Mouse (Mus musculus) liver, postnatal 0 days (tissue): ENCODE data around the gene Tamm41. TPM values are rescaled to one million over a fixed set of nuclear protein-coding genes. Genes with fewer than 3 reads are reported as not detected.

ENCODE experiments used
- ATAC-seq: fragments of 200-750 bp; cut with Nextera tagmentation; 2 replicates; pipeline ENCODE4 v1.8.0; 2017; ENCODE audit warnings: mild to moderate bottlenecking, moderate library complexity
- DNase-seq: peaks from one replicate; pipeline ENCODE4 v3.0.0-alpha.2; 2016
- H3K27ac ChIP-seq: fragments of 300-500 bp; sonication (generic); 2 replicates; pipeline ENCODE4 v1.5.1; 2014; ENCODE audit warnings: antibody characterized with exemption, moderate library complexity, mild to moderate bottlenecking, low read depth
- H3K27me3 ChIP-seq: fragments of 300-500 bp; sonication (generic); 2 replicates; pipeline ENCODE4 v1.6.1; 2014; ENCODE audit warnings: low read length, control low read depth, mixed read lengths; ENCODE audit not compliant: insufficient read depth
- H3K36me3 ChIP-seq: fragments of 300-500 bp; sonication (generic); replicated peaks from 2 replicates; pipeline ENCODE4 v1.6.1; 2014; ENCODE audit warnings: mild to moderate bottlenecking, control low read depth, low read length, moderate library complexity, mixed read lengths; ENCODE audit not compliant: insufficient read depth
- H3K4me1 ChIP-seq: fragments of 300-500 bp; sonication (generic); 2 replicates; pipeline ENCODE4 v1.6.1; 2014; ENCODE audit warnings: antibody characterized with exemption, mild to moderate bottlenecking, control low read depth; ENCODE audit not compliant: insufficient read depth
- H3K4me2 ChIP-seq: fragments of 300-500 bp; sonication (generic); 2 replicates; pipeline ENCODE4 v1.6.1; 2014; ENCODE audit warnings: low read depth, mild to moderate bottlenecking, low read length, moderate library complexity, mixed read lengths
- H3K4me3 ChIP-seq: fragments of 300-500 bp; sonication (generic); 2 replicates; pipeline ENCODE4 v1.5.1; 2014; ENCODE audit warnings: low read depth, low read length
- H3K9ac ChIP-seq: fragments of 300-500 bp; sonication (generic); replicated peaks from 2 replicates; pipeline ENCODE4 v1.6.1; 2014; ENCODE audit warnings: mild to moderate bottlenecking, moderate library complexity
- H3K9me3 ChIP-seq: fragments of 300-500 bp; sonication (generic); 2 replicates; pipeline ENCODE4 v1.6.1; 2016; ENCODE audit warnings: mild to moderate bottlenecking, control low read depth, low read length, mixed read lengths
- CTCF ChIP-seq: sonication (generic); IDR thresholded peaks from 2 replicates; pipeline ENCODE4 v1.5.1; 2016; ENCODE audit warnings: antibody characterized with exemption, low read depth
- EP300 ChIP-seq: IDR thresholded peaks from 2 replicates; pipeline ENCODE4 v1.6.1; 2016; ENCODE audit warnings: antibody characterized with exemption, low read depth, mild to moderate bottlenecking
- WGBS: fragments of 180-500 bp; shearing (Covaris S2); extraction: QIAGEN DNeasy Blood & Tissue Kit; methylation state at CpG from one replicate; pipeline ENCODE4 v1.1.7; 2014; ENCODE audit not compliant: insufficient replicate concordance; 5-methylcytosine and 5-hydroxymethylcytosine counted together
- polyA plus RNA-seq: library from polyadenylated mRNA; unstranded; fragments of >200 nt; fragmentation: Nextera tagmentation; extraction: Ambion mirVana; gene quantifications from 2 replicates; pipeline ENCODE4 v1.2.1, GENCODE M21; 2015

Tamm41 gene
- polyA plus RNA-seq, 1 experiment from 2014 or later: 18.4 TPM

- Histone ChIP-seq H3K36me3 (no peaks in the 10 kb centered on the region; the same call in 1 of the 2 replicates), H3K9me3 (no peaks in the 10 kb centered on the region), H3K27me3 (no peaks in the 10 kb centered on the region), H3K27ac (no peak overlapping the region), H3K4me2 (no peak overlapping the region), H3K4me3 (no peak overlapping the region), H3K4me1 (0 out of 2 replicates have a peak, but pooled peaks cover 3% of the 10 kb centered on the region), H3K9ac (no peak overlapping the region)
- DNase-seq (no peak), ATAC-seq (no peak)
- WGBS: 82% methylated on average over 8 of the region's 8 CpGs
- no peak for TF ChIP-seq EP300
Observed at GRCm38 (mm10) chr6:115004636-115005035, 33.0 kb downstream of the Tamm41 start.

- no peak for ATAC-seq
- no peaks in the 10 kb centered on the region for H3K27me3 ChIP-seq
- TF ChIP-seq CTCF: no peak
- TF ChIP-seq EP300: no peak
- no peaks in the 10 kb centered on the region for H3K9me3 ChIP-seq
- no peak for DNase-seq
- WGBS: 81% methylated on average over 16 of the region's 16 CpGs
- H3K4me3 ChIP-seq: no peak overlapping the region
- H3K4me2 ChIP-seq: no peak overlapping the region
- H3K36me3 ChIP-seq: no peaks in the 10 kb centered on the region
- H3K4me1 ChIP-seq: no peaks in the 10 kb centered on the region
- no peak overlapping the region for H3K27ac ChIP-seq
- no peak overlapping the region for H3K9ac ChIP-seq
Observed at GRCm38 (mm10) chr6:114998374-114999031, 39.2 kb downstream of the Tamm41 start.

GRCm38 (mm10) chr6:114997471-114997870 lies 40.2 kb downstream of the Tamm41 start:
- H3K9ac ChIP-seq: no peak overlapping the region
- ATAC-seq (no peak), DNase-seq (no peak)
- no peaks in the 10 kb centered on the region for H3K27me3 ChIP-seq
- no peak overlapping the region for H3K27ac ChIP-seq
- WGBS: 75% methylated on average over 5 of the region's 5 CpGs
- H3K9me3 ChIP-seq: no peaks in the 10 kb centered on the region
- H3K4me2 ChIP-seq: no peak overlapping the region
- TF ChIP-seq CTCF (no peak), EP300 (no peak)
- no peak overlapping the region for H3K4me3 ChIP-seq
- H3K36me3 ChIP-seq: no peaks in the 10 kb centered on the region
- H3K4me1 ChIP-seq: no peaks in the 10 kb centered on the region

GRCm38 (mm10) chr6:114996910-114997309 lies 40.8 kb downstream of the Tamm41 start:
- DNase-seq (no peak), ATAC-seq (no peak)
- no peak overlapping the region for H3K4me2 ChIP-seq
- 87% methylated on average over 5 of the region's 5 CpGs for WGBS
- no peaks in the 10 kb centered on the region for H3K36me3 ChIP-seq
- no peak for TF ChIP-seq EP300
- TF ChIP-seq CTCF: no peak
- H3K4me1 ChIP-seq: no peaks in the 10 kb centered on the region
- no peaks in the 10 kb centered on the region for H3K9me3 ChIP-seq
- no peak overlapping the region for H3K4me3 ChIP-seq
- no peaks in the 10 kb centered on the region for H3K27me3 ChIP-seq
- H3K9ac ChIP-seq: no peak overlapping the region
- H3K27ac ChIP-seq: no peak overlapping the region

- no peaks in the 10 kb centered on the region for H3K9me3 ChIP-seq
- no peak overlapping the region for H3K27ac ChIP-seq
- no peak for TF ChIP-seq CTCF
- TF ChIP-seq EP300: no peak
- no peak for DNase-seq
- no peaks in the 10 kb centered on the region for H3K4me1 ChIP-seq
- no peaks in the 10 kb centered on the region for H3K36me3 ChIP-seq
- no peak overlapping the region for H3K4me3 ChIP-seq
- H3K4me2 ChIP-seq: no peak overlapping the region
- no peaks in the 10 kb centered on the region for H3K27me3 ChIP-seq
- ATAC-seq: no peak
- H3K9ac ChIP-seq: no peak overlapping the region
- WGBS: 84% methylated on average over 5 of the region's 5 CpGs
Observed at GRCm38 (mm10) chr6:114994079-114994478, 43.6 kb downstream of the Tamm41 start.

GRCm38 (mm10) chr6:114993659-114994058 lies 44.0 kb downstream of the Tamm41 start:
- ATAC-seq: no peak
- Histone ChIP-seq H3K27me3 (no peaks in the 10 kb centered on the region), H3K4me1 (no peaks in the 10 kb centered on the region), H3K4me2 (no peak overlapping the region), H3K9ac (no peak overlapping the region), H3K36me3 (no peaks in the 10 kb centered on the region), H3K4me3 (no peak overlapping the region), H3K27ac (no peak overlapping the region), H3K9me3 (no peaks in the 10 kb centered on the region)
- 64% methylated on average over 8 of the region's 8 CpGs for WGBS
- no peak for DNase-seq
- no peak for TF ChIP-seq EP300
- TF ChIP-seq CTCF: no peak
